Mouse (Mus musculus) heart, adult 2 months (tissue): ENCODE measurements at regions not wholly inside any gene's neighbourhood (a gene's known extent, or its start where the extent isn't known, plus 50 kb on each side); places are given as distances from the start of the nearest gene placed in this dataset.
"Not testable (repeated sequence)": the region's sequence is repeated elsewhere in the genome, so short reads cannot be mapped to it uniquely, and the experiment has no call there.

Source experiments
- DNase-seq, 2 experiments: peaks; one replicate each; pipeline ENCODE4 v3.0.0; 2021
- H3K27ac ChIP-seq: fragments of 200-600 bp; 2 replicates; pipeline ENCODE4 v1.8.1; 2022
- H3K27me3 ChIP-seq: fragments of 200-500 bp; 2 replicates; pipeline ENCODE4 v1.6.1; 2012; ENCODE audit warnings: mild to moderate bottlenecking, low read length, inconsistent platforms, mixed read lengths; ENCODE audit not compliant: control insufficient read depth, insufficient read depth
- H3K36me3 ChIP-seq: fragments of 200-500 bp; 2 replicates; pipeline ENCODE4 v1.6.1; 2012; ENCODE audit warnings: low read length, inconsistent platforms; ENCODE audit not compliant: control insufficient read depth, insufficient read depth
- H3K4me1 ChIP-seq: fragments of 200-500 bp; 2 replicates; pipeline ENCODE4 v1.6.1; 2011; ENCODE audit warnings: low read length; ENCODE audit not compliant: control insufficient read depth, insufficient read depth
- H3K4me3 ChIP-seq: fragments of 200-600 bp; 2 replicates; pipeline ENCODE4 v1.8.1; 2022
- H3K79me2 ChIP-seq: fragments of 200-500 bp; replicated peaks from 2 replicates; pipeline ENCODE4 v1.6.1; 2012; ENCODE audit warnings: mild to moderate bottlenecking, inconsistent platforms, low read length, moderate library complexity, mixed read lengths; ENCODE audit not compliant: control insufficient read depth, insufficient read depth
- H3K9ac ChIP-seq: fragments of 200-500 bp; 2 replicates; pipeline ENCODE4 v1.6.1; 2012; ENCODE audit warnings: low read depth, mild to moderate bottlenecking, control low read depth, inconsistent platforms, low read length, mixed read lengths
- CTCF ChIP-seq: fragments of 200-600 bp; IDR thresholded peaks from 2 replicates; pipeline ENCODE4 v1.8.1; 2022; ENCODE audit warnings: antibody characterized with exemption, mild to moderate bottlenecking, moderate library complexity
- EP300 ChIP-seq: fragments of 200-500 bp; IDR thresholded peaks from 2 replicates; pipeline ENCODE4 v1.6.1; 2011; ENCODE audit warnings: low read depth, low read length, control low read depth; ENCODE audit not compliant: insufficient read depth
- POLR2A ChIP-seq: fragments of 200-500 bp; IDR thresholded peaks from 2 replicates; pipeline ENCODE4 v1.6.1; 2011; ENCODE audit warnings: mild to moderate bottlenecking, low read depth, low read length, control low read depth; ENCODE audit not compliant: insufficient read depth
- WGBS: fragments of 180-500 bp; shearing (Covaris S2); methylation state at CpG from one replicate; pipeline ENCODE4 v1.1.7; 2018; 5-methylcytosine and 5-hydroxymethylcytosine counted together
- intact Hi-C: fragments of 180-260 bp; cut with DNase I; formaldehyde crosslinking; loops from one replicate; pipeline ENCODE4 v1.15.1; 2025

GRCm38 (mm10) chr16:55504274-55504673 is 206.5 kb upstream of the Zpld1 start:
- H3K36me3 ChIP-seq = no peaks in the 10 kb centered on the region; the same call in 1 of the 2 replicates
- no peak overlapping the region for H3K9ac ChIP-seq
- intact Hi-C loops = no loop called here
- no peaks in the 10 kb centered on the region for H3K27me3 ChIP-seq
- no peak for TF ChIP-seq CTCF
- no peak for TF ChIP-seq POLR2A
- no peak for TF ChIP-seq EP300
- H3K4me3 ChIP-seq = no peak overlapping the region
- H3K27ac ChIP-seq = no peak overlapping the region
- peaks cover 4% of the 10 kb centered on the region for H3K4me1 ChIP-seq
- no peak for DNase-seq
- 71% methylated on average over 3 of the region's 3 CpGs for WGBS
- no peaks in the 10 kb centered on the region for H3K79me2 ChIP-seq

GRCm38 (mm10) chr16:55503273-55503672 is 205.5 kb upstream of the Zpld1 start:
- Histone ChIP-seq H3K36me3 (no peaks in the 10 kb centered on the region; the same call in 1 of the 2 replicates), H3K27ac (no peak overlapping the region), H3K9ac (no peak overlapping the region), H3K27me3 (no peaks in the 10 kb centered on the region), H3K4me1 (peaks cover 4% of the 10 kb centered on the region), H3K4me3 (no peak overlapping the region), H3K79me2 (no peaks in the 10 kb centered on the region)
- TF ChIP-seq EP300 (no peak), CTCF (peak; percentile 45), POLR2A (no peak)
- DNase-seq = no peak
- intact Hi-C loops = no loop called here

GRCm38 (mm10) chr16:55499831-55500230 is 202.0 kb upstream of the Zpld1 start:
- H3K4me1 ChIP-seq, H3K9ac ChIP-seq, intact Hi-C loops, DNase-seq, H3K36me3 ChIP-seq, H3K79me2 ChIP-seq, H3K27me3 ChIP-seq, H3K4me3 ChIP-seq, H3K27ac ChIP-seq: not testable (repeated sequence)

- Histone ChIP-seq H3K27me3 (no peaks in the 10 kb centered on the region), H3K79me2 (no peaks in the 10 kb centered on the region), H3K9ac (no peak overlapping the region), H3K27ac (no peak overlapping the region), H3K4me3 (no peak overlapping the region), H3K4me1 (no peaks in the 10 kb centered on the region; the same call in 1 of the 2 replicates), H3K36me3 (no peaks in the 10 kb centered on the region)
- peak in 1 of 2 experiments; percentile 16 for DNase-seq
- TF ChIP-seq EP300 (no peak), POLR2A (no peak), CTCF (no peak)
- WGBS = 45% methylated on average over 10 of the region's 10 CpGs
- intact Hi-C loops = no loop called here
Observed at GRCm38 (mm10) chr16:55495051-55495450, 197.3 kb upstream of the Zpld1 start.

DNA sequence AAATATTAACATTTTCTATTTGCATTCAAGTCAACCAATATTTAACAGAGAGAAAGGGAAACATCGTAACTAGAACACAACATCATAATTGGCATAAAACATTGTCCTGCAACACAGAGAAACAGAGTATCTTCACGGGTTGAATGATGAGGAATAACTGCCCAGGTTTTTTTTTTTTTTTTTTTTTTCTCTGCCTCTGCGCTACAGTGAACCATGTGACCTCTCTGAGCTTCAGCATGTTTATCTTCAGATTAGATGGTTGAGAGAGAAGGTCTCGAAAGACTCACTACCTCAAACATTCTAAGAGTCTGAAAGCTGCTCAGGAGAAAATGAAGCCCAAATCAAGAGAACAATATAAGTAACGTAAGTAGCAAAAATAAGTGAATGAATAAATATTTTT is 196.4 kb upstream of the Zpld1 start:
- H3K27ac ChIP-seq = no peak overlapping the region
- 54% methylated on average over 5 of the region's 5 CpGs for WGBS
- no peaks in the 10 kb centered on the region for H3K36me3 ChIP-seq
- no peaks in the 10 kb centered on the region for H3K79me2 ChIP-seq
- H3K9ac ChIP-seq = no peak overlapping the region
- no peak for TF ChIP-seq EP300
- no peak for TF ChIP-seq POLR2A
- TF ChIP-seq CTCF = no peak
- intact Hi-C loops = no loop called here
- no peak for DNase-seq
- no peaks in the 10 kb centered on the region for H3K27me3 ChIP-seq
- H3K4me1 ChIP-seq = no peaks in the 10 kb centered on the region; the same call in 1 of the 2 replicates
- no peak overlapping the region for H3K4me3 ChIP-seq

- H3K4me3 ChIP-seq = no peak overlapping the region
- WGBS = 41% methylated on average over 4 of the region's 4 CpGs
- no peak for DNase-seq
- no peaks in the 10 kb centered on the region for H3K79me2 ChIP-seq
- no peaks in the 10 kb centered on the region for H3K36me3 ChIP-seq
- H3K27me3 ChIP-seq = no peaks in the 10 kb centered on the region
- no peaks in the 10 kb centered on the region; the same call in 1 of the 2 replicates for H3K4me1 ChIP-seq
- TF ChIP-seq EP300 (no peak), CTCF (no peak), POLR2A (no peak)
- no peak overlapping the region for H3K27ac ChIP-seq
- H3K9ac ChIP-seq = no peak overlapping the region
- intact Hi-C loops = no loop called here
Observed at GRCm38 (mm10) chr16:55492111-55492510, 194.3 kb upstream of the Zpld1 start.

DNA sequence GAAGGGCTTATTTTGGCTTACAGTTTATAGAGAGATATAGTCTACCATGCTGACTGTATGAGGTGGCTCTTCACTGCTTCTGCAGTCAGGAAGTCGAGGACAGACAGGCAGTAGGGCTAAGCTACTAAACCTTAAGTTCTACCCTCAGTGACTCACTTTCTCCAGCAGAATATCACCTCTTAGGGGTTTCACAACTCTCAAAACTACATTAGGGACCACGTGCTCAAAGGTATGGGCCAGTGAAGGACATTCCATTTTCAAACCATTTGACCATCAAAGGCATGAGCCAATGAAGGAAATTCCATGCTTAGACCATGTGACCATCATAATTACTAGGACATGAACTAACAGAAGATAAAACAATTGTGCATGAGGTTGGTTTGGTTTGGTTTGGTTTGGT is 186.6 kb upstream of the Zpld1 start:
- intact Hi-C loops = no loop called here
- no peak overlapping the region for H3K4me3 ChIP-seq
- no peaks in the 10 kb centered on the region for H3K4me1 ChIP-seq
- H3K79me2 ChIP-seq = no peaks in the 10 kb centered on the region
- H3K36me3 ChIP-seq = no peaks in the 10 kb centered on the region
- TF ChIP-seq POLR2A = no peak
- no peak for TF ChIP-seq CTCF
- TF ChIP-seq EP300 = no peak
- WGBS = 75% methylated on average over 2 of the region's 2 CpGs
- no peaks in the 10 kb centered on the region for H3K27me3 ChIP-seq
- no peak for DNase-seq
- no peak overlapping the region for H3K9ac ChIP-seq
- H3K27ac ChIP-seq = no peak overlapping the region
